Mouse (Mus musculus): Measurements from ENCODE around the gene Pamr1. TPM values are rescaled to one million over a fixed set of nuclear protein-coding genes. Genes with fewer than 3 reads are reported as not detected.

The Pamr1 gene
- polyA plus RNA-seq, 1 experiment, result 2.3 TPM

DNA sequence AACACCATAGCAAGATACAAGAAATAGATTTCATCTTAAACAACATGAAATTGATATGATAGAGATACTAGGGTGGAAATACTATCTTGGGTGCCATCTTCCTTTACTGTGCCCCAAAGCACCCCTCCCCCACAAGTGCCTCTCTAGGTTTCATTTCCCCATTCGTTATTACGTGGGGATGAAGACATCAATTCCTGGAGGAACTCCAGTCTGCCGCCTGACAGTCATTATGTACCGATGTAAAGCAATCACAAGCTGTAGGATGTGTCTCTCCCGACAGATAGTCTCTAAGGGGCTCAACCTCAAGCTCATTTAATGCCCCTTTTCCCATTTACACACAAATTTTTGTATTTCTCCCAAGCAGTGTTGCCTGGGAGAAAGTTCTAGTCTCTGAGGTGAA lies 88.3 kb downstream of the Pamr1 start:
- Histone ChIP-seq H3K27ac (ENCODE audit: control insufficient read depth, insufficient read depth, low read length) (no peak overlapping the region), H3K36me3 (ENCODE audit: control insufficient read depth, insufficient read depth, low read length) (no peaks in the 10 kb centered on the region), H3K27me3 (ENCODE audit: control insufficient read depth, insufficient read depth, low read length) (no peaks in the 10 kb centered on the region), H3K4me1 (replicated peaks; ENCODE audit: control insufficient read depth, insufficient read depth, low read length) (no peaks in the 10 kb centered on the region; the same call in 1 of the 2 replicates), H3K4me3 (ENCODE audit: control insufficient read depth, insufficient read depth, low read length) (no peak overlapping the region)
- TF ChIP-seq POLR2A (IDR thresholded peaks at IDR 0.05; ENCODE audit: control insufficient read depth, extremely low read depth, insufficient read depth, low read length, poor library complexity) (no peak), CTCF (IDR thresholded peaks at IDR 0.05; ENCODE audit: borderline replicate concordance, control insufficient read depth, extremely low read depth, insufficient read depth, low read length, poor library complexity) (no peak)
- 56% methylated on average over 5 of the region's 5 CpGs for WGBS
- DNase-seq, result no peak

DNA sequence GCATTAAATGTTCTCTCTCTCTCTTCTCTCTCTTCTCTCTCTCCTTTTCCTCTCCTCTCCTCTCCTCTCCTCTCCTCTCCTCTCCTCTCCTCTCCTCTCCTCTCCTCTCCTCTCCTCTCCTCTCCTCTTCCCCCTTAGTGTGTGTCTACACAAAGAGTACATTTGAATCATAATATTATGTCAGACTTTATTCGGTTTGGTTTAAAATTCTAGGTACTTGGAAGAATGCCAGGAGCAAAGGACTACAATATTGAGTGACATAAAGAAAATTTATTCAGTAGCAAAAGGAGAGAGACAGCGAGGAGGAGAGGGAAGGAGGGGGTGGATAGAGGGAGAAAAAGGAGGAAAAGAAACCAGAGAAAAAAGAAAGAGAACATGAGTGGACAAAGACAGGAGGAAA lies 88.9 kb downstream of the Pamr1 start:
- TF ChIP-seq POLR2A (IDR thresholded peaks at IDR 0.05; ENCODE audit: control insufficient read depth, extremely low read depth, insufficient read depth, low read length, poor library complexity) (no peak), CTCF (IDR thresholded peaks at IDR 0.05; ENCODE audit: borderline replicate concordance, control insufficient read depth, extremely low read depth, insufficient read depth, low read length, poor library complexity) (no peak)
- H3K4me1 ChIP-seq (replicated peaks; ENCODE audit: control insufficient read depth, insufficient read depth, low read length), result no peaks in the 10 kb centered on the region; the same call in 1 of the 2 replicates

DNA sequence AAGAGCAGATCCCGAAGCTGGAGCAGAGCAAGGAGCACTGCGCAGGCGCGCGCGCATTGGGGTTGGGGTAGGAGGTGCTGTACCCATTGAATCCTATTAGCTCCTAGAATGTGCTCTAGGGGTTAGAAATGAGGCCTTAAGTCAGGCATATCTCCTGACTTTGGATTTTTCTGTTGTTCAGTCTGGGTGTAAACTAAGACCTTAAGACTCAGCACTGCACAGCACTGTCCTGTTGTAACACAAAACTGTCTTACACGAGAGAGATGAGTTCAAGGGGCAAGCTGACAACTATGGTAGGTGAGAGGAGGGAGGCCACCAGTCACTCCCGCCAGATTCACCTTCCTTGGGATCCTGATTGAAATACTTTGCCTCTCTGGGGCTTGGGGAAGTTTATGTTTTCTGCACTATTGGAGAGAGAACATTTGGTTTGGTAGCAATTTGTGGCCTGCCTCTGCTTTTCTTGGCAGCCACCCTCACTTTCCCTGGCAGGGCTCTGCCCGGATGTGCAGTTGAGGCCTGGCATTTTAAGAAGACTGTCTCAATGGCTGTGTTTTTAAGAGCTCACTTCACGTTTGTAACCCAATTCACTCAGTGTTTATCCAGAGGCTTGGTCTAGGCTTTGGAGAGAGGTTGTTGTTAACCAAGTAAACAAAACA lies 99.2 kb downstream of the Pamr1 start:
- TF ChIP-seq CTCF (IDR thresholded peaks at IDR 0.05; ENCODE audit: borderline replicate concordance, control insufficient read depth, extremely low read depth, insufficient read depth, low read length, poor library complexity), result no peak
- no peak for TF ChIP-seq POLR2A (IDR thresholded peaks at IDR 0.05; ENCODE audit: control insufficient read depth, extremely low read depth, insufficient read depth, low read length, poor library complexity)
- no peaks in the 10 kb centered on the region for H3K36me3 ChIP-seq (ENCODE audit: control insufficient read depth, insufficient read depth, low read length)
- no peak overlapping the region for H3K27ac ChIP-seq (ENCODE audit: control insufficient read depth, insufficient read depth, low read length)
- H3K4me3 ChIP-seq (ENCODE audit: control insufficient read depth, insufficient read depth, low read length), result no peak overlapping the region
- WGBS, result 92% methylated on average over 10 of the region's 10 CpGs
- no peak for DNase-seq
- H3K4me1 ChIP-seq (replicated peaks; ENCODE audit: control insufficient read depth, insufficient read depth, low read length), result no peaks in the 10 kb centered on the region
- no peaks in the 10 kb centered on the region for H3K27me3 ChIP-seq (ENCODE audit: control insufficient read depth, insufficient read depth, low read length)

More for the DNA sequence above, 88.9 kb downstream of the Pamr1 start:
- Histone ChIP-seq H3K27ac (ENCODE audit: control insufficient read depth, insufficient read depth, low read length) (no peak overlapping the region), H3K27me3 (ENCODE audit: control insufficient read depth, insufficient read depth, low read length) (no peaks in the 10 kb centered on the region), H3K4me3 (ENCODE audit: control insufficient read depth, insufficient read depth, low read length) (no peak overlapping the region), H3K36me3 (ENCODE audit: control insufficient read depth, insufficient read depth, low read length) (no peaks in the 10 kb centered on the region)
- 69% methylated on average over 2 of the region's 2 CpGs for WGBS
- DNase-seq, result no peak

DNA sequence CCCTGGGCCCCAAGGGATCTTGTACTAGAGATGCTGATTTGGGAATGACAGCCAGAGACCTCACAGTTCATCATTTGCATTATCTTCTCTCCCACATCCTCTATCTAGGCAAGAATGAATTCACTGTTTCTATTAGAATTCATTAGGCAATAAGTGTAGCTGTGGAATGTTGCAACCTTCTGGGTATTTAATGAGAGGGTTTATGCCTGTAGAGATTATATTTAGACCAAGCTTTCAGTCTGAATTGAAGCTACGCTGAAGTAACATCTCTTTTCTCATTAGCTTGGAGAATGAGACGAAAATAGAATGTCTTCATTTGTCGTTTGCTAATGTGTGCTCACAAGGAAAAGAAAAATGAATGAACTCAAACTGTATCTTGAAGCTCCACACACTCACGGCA lies 100.5 kb downstream of the Pamr1 start:
- no peak for TF ChIP-seq CTCF (IDR thresholded peaks at IDR 0.05; ENCODE audit: borderline replicate concordance, control insufficient read depth, extremely low read depth, insufficient read depth, low read length, poor library complexity)
- no peak for TF ChIP-seq POLR2A (IDR thresholded peaks at IDR 0.05; ENCODE audit: control insufficient read depth, extremely low read depth, insufficient read depth, low read length, poor library complexity)
- DNase-seq, result no peak
- Histone ChIP-seq H3K27ac (ENCODE audit: control insufficient read depth, insufficient read depth, low read length) (no peak overlapping the region), H3K36me3 (ENCODE audit: control insufficient read depth, insufficient read depth, low read length) (no peaks in the 10 kb centered on the region), H3K4me1 (replicated peaks; ENCODE audit: control insufficient read depth, insufficient read depth, low read length) (no peaks in the 10 kb centered on the region), H3K27me3 (ENCODE audit: control insufficient read depth, insufficient read depth, low read length) (no peaks in the 10 kb centered on the region), H3K4me3 (ENCODE audit: control insufficient read depth, insufficient read depth, low read length) (no peak overlapping the region)
- 93% methylated on average over 4 of the region's 4 CpGs for WGBS

DNA sequence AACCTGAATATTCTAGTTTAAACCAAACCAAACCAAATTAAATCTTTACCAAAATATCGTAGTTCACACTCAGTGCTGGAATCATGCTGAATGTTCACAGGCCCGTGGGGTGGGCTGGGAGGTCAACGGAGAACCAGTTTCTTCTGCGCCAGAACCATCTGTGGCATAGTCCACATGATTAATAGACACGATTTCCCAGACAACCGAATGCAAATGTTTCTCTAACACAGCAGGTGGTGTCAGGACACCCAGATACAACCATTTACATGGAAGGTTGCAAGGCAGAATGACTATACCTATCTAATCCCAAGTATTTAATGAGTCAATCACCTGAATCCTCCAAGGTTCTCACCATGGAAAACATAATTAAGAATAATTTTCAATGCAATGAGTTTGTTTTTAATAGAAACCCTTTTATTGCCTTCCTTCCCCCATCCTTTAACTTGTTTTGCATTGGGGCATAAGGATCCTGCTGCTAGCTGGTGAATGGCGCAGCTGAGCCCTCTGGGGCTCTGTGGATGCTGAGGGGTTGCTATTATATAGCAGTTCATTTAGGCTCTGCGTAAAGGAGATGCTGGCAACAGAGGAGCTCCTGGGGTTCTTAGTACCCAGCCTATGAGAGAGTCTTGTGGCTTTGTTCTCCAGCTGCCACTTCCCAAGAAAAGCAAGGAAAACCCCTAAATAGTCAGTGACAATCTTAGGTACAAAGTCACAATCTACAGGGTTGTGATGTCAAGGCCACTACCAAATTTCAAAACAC lies 106.3 kb downstream of the Pamr1 start:
- no peaks in the 10 kb centered on the region for H3K36me3 ChIP-seq (ENCODE audit: control insufficient read depth, insufficient read depth, low read length)
- DNase-seq, result no peak
- H3K27ac ChIP-seq (ENCODE audit: control insufficient read depth, insufficient read depth, low read length), result no peak overlapping the region
- peaks cover 7% of the 10 kb centered on the region; the same call in 1 of the 2 replicates for H3K27me3 ChIP-seq (ENCODE audit: control insufficient read depth, insufficient read depth, low read length)
- TF ChIP-seq POLR2A (IDR thresholded peaks at IDR 0.05; ENCODE audit: control insufficient read depth, extremely low read depth, insufficient read depth, low read length, poor library complexity) (no peak), CTCF (IDR thresholded peaks at IDR 0.05; ENCODE audit: borderline replicate concordance, control insufficient read depth, extremely low read depth, insufficient read depth, low read length, poor library complexity) (no peak)
- H3K4me1 ChIP-seq (replicated peaks; ENCODE audit: control insufficient read depth, insufficient read depth, low read length), result no peaks in the 10 kb centered on the region
- H3K4me3 ChIP-seq (ENCODE audit: control insufficient read depth, insufficient read depth, low read length), result no peak overlapping the region
- WGBS, result 86% methylated on average over 8 of the region's 8 CpGs

DNA sequence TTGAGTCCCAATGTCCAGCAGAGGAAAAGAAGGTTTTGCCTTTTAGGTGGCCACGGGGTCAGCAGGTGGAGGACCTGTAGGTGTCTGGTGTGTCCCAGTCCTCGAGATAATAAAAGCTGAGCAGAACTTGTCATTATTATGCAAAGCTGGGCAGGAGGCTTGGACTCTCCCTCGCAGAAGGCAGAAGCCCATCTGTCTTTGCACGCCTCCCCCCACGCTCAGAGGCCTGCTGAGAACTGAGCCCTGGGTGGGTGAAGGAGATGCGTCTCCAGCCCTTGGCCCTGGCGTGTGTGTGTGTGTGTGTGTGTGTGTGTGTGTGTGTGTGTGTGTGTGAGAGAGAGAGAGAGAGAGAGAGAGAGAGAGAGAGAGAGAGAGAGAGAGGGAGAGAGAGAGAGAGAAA lies 107.9 kb downstream of the Pamr1 start:
- Histone ChIP-seq H3K27me3 (ENCODE audit: control insufficient read depth, insufficient read depth, low read length) (peaks cover 7% of the 10 kb centered on the region; the same call in 1 of the 2 replicates), H3K27ac (ENCODE audit: control insufficient read depth, insufficient read depth, low read length) (no peak overlapping the region), H3K36me3 (ENCODE audit: control insufficient read depth, insufficient read depth, low read length) (no peaks in the 10 kb centered on the region), H3K4me3 (ENCODE audit: control insufficient read depth, insufficient read depth, low read length) (no peak overlapping the region), H3K4me1 (replicated peaks; ENCODE audit: control insufficient read depth, insufficient read depth, low read length) (no peaks in the 10 kb centered on the region)
- DNase-seq, result no peak
- TF ChIP-seq CTCF (IDR thresholded peaks at IDR 0.05; ENCODE audit: borderline replicate concordance, control insufficient read depth, extremely low read depth, insufficient read depth, low read length, poor library complexity) (no peak), POLR2A (IDR thresholded peaks at IDR 0.05; ENCODE audit: control insufficient read depth, extremely low read depth, insufficient read depth, low read length, poor library complexity) (no peak)
- 52% methylated on average over 7 of the region's 7 CpGs for WGBS

Data from thymus, adult 2 months (tissue).